Mouse (Mus musculus) neural tube, embryonic 13.5 days (tissue): ENCODE results near the gene Mab21l1. TPM values are rescaled to one million over a fixed set of nuclear protein-coding genes. Genes with fewer than 3 reads are reported as not detected.

ENCODE experiments used
- ATAC-seq: fragments of 200-750 bp; cut with Nextera tagmentation; 2 replicates; pipeline ENCODE4 v1.8.0; 2017; ENCODE audit warnings: low read depth, mild to moderate bottlenecking, moderate TSS enrichment, moderate library complexity
- H3K27ac ChIP-seq: fragments of 300-500 bp; sonication (generic); replicated peaks from 2 replicates; pipeline ENCODE4 v1.5.1; 2015; ENCODE audit warnings: moderate library complexity, mild to moderate bottlenecking, inconsistent platforms
- H3K27me3 ChIP-seq: fragments of 300-500 bp; sonication (generic); 2 replicates; pipeline ENCODE4 v1.6.1; 2015; ENCODE audit warnings: mild to moderate bottlenecking, inconsistent platforms
- H3K36me3 ChIP-seq: fragments of 300-500 bp; sonication (generic); 2 replicates; pipeline ENCODE4 v1.6.1; 2015; ENCODE audit warnings: mild to moderate bottlenecking, inconsistent platforms
- H3K4me1 ChIP-seq: fragments of 300-500 bp; sonication (generic); replicated peaks from 2 replicates; pipeline ENCODE4 v1.6.1; 2015; ENCODE audit warnings: inconsistent platforms
- H3K4me2 ChIP-seq: fragments of 300-500 bp; sonication (generic); 2 replicates; pipeline ENCODE4 v1.6.1; 2015; ENCODE audit warnings: inconsistent platforms, mild to moderate bottlenecking, moderate library complexity
- H3K4me3 ChIP-seq: fragments of 300-500 bp; sonication (generic); 2 replicates; pipeline ENCODE4 v1.5.1; 2015; ENCODE audit warnings: mild to moderate bottlenecking, inconsistent platforms
- H3K9ac ChIP-seq: fragments of 300-500 bp; sonication (generic); 2 replicates; pipeline ENCODE4 v1.6.1; 2015; ENCODE audit warnings: moderate library complexity, mild to moderate bottlenecking, inconsistent platforms
- H3K9me3 ChIP-seq: fragments of 300-500 bp; sonication (generic); 2 replicates; pipeline ENCODE4 v1.6.1; 2016; ENCODE audit warnings: inconsistent platforms
- WGBS: fragments of 180-500 bp; shearing (Covaris S2); methylation state at CpG from one replicate; pipeline ENCODE4 v1.1.7; 2015; 5-methylcytosine and 5-hydroxymethylcytosine counted together
- polyA plus RNA-seq: library from polyadenylated mRNA; unstranded; fragments of >200 nt; fragmentation: Nextera tagmentation; extraction: Ambion mirVana; gene quantifications from 2 replicates; pipeline ENCODE4 v1.2.1, GENCODE M21; 2015

The Mab21l1 gene
- polyA plus RNA-seq = 80.7 and 96.6 TPM in 2 replicates

DNA sequence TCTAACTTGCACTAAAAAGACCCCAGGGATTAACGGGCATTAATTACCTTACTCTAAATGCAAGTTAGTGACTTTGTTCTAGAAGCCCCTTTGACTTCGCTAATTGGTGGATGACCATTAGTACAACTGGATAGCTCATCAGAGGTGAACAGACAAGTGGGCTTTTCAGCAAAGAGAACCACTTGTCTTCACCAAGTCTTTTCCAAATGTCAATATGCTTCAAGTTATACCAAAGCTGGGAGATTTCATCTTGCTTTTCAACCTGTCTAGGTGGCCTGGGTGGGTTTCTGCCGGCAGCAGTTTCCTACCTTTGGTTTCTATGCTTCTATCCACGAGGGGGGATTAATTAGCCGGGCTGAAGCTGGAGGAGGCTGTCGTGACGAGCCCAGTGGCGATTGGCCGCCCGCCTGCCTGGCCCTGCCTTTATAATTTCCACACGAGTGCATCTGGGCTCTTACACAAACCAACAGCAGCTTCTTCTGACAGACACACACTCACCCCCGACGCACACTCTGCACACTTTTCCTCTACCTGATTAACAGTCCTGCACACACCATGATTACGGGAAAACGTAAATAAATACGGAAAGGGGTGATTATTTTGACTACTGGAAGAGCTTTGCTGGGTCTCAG is at the start of gene Mab21l1:
Gene Mab21l1, plus strand, starts transcription at position 455 of the 632 bp plus-strand sequence.
- Histone ChIP-seq H3K36me3 (no peaks in the 10 kb centered on the region), H3K4me1 (peaks cover 61% of the 10 kb centered on the region), H3K27ac (peak within 1 kb of the TSS; percentile 98), H3K9me3 (no peaks in the 10 kb centered on the region), H3K27me3 (peaks cover 54% of the 10 kb centered on the region), H3K9ac (peak within 1 kb of the TSS; percentile 94), H3K4me2 (peak within 1 kb of the TSS; percentile 68), H3K4me3 (peak within 1 kb of the TSS; percentile 57)
- 4% methylated on average over 16 of the region's 16 CpGs for WGBS
- ATAC-seq = peak; percentile 57

DNA sequence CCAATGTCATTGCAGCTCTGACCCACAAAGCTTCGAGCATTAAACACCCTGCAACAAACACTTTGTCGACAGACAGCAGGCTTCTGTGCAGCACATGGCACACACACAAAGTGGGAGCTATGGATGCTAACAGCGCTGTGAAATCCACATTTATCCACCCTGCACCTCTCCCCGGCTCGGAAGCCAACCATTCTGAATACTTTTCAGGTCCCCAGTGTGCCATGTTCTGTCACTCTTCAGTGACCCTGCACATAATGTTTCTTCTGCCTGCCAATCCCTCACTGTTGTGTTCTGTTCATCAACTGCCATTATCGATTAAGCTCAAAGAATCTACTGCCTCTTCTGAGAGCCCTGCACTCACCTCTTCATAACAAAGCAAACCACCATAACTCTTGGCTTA is 48.6 kb upstream of the Mab21l1 start:
- no peaks in the 10 kb centered on the region for H3K9me3 ChIP-seq
- no peaks in the 10 kb centered on the region for H3K27me3 ChIP-seq
- H3K27ac ChIP-seq = 0 out of 2 replicates have a peak overlapping the region, but pooled peaks have one; percentile 0
- peaks cover 9% of the 10 kb centered on the region; the same call in 1 of the 2 replicates for H3K4me1 ChIP-seq
- ATAC-seq = 0 out of 2 replicates have a peak, but pooled peaks have one; percentile 27
- no peak overlapping the region for H3K4me3 ChIP-seq
- WGBS = 44% methylated on average over 6 of the region's 6 CpGs
- H3K36me3 ChIP-seq = no peaks in the 10 kb centered on the region
- no peak overlapping the region for H3K9ac ChIP-seq
- H3K4me2 ChIP-seq = no peak overlapping the region

DNA sequence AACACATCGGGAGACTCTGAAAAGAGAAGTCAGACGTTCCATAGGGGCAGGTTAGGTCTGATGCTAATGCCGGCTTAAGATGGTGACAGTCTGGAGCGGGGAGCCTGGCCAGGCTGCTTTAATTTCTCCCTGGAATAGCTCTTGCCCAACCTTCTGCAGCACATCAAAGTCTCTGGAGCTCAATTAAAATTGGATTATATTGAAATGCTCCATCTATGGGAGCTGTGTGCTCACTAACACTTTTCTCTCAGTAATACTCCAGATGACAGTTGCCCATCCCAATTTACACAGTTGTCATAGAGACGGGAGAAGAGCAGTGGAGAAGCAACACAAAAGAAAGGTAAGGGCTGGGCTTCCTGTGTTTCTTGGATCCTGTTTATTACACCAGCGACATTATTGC is 40.9 kb upstream of the Mab21l1 start:
- Histone ChIP-seq H3K4me3 (no peak overlapping the region), H3K9ac (no peak overlapping the region), H3K36me3 (no peaks in the 10 kb centered on the region), H3K27me3 (no peaks in the 10 kb centered on the region), H3K4me2 (peak overlapping the region; percentile 3; the same call in 1 of the 2 replicates), H3K9me3 (no peaks in the 10 kb centered on the region), H3K4me1 (peaks cover 20% of the 10 kb centered on the region), H3K27ac (peak overlapping the region; percentile 79)
- WGBS = 32% methylated on average over 6 of the region's 6 CpGs
- ATAC-seq = peak; percentile 42; the same call in 1 of the 2 replicates

DNA sequence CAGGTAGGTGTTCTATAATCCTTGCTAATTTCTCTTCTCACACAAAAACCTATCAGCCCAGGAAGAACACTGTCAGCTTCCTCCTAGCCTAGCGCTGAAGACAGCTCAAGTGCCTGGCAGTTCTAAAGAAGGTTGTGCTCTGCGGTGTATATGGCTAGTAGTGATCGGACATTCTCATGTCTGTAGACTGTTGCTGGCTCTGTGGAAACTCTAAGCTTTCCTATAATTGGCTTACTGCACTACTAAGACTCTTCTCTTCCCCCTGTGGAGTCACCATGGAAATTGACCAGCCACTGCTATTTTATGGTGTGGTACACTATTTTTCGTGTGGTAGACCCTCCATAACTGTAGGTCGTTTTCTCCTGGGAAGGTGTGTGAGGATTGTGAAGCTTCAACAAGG is 40.1 kb upstream of the Mab21l1 start:
- Histone ChIP-seq H3K4me2 (no peak overlapping the region), H3K4me3 (no peak overlapping the region), H3K4me1 (peaks cover 20% of the 10 kb centered on the region), H3K27ac (peak overlapping the region; percentile 79), H3K9me3 (no peaks in the 10 kb centered on the region), H3K9ac (no peak overlapping the region), H3K36me3 (no peaks in the 10 kb centered on the region), H3K27me3 (no peaks in the 10 kb centered on the region)
- ATAC-seq = no peak
- WGBS = 85% methylated on average over 5 of the region's 5 CpGs

DNA sequence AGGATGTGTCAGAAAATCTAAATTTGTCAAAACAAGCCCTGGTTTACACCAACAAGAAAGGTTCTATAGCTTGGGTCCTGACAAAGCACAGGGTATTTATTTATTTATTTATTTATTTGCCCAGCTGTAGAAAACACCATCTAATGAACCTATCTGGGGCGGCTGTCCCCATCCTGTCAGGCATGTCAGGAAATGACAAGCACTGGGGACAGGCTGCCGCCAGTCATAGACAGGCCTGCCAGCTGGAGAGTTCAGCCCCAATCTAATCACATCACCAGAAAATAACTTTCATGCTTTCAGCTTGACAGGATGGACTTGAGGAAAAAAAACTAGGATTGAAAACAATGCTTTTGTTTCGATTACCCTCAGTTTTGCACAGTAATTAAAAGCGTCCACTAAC is 39.7 kb upstream of the Mab21l1 start:
- H3K9ac ChIP-seq = no peak overlapping the region
- H3K4me1 ChIP-seq = peaks cover 20% of the 10 kb centered on the region
- 72% methylated on average over 4 of the region's 4 CpGs for WGBS
- H3K36me3 ChIP-seq = no peaks in the 10 kb centered on the region
- ATAC-seq = no peak
- H3K9me3 ChIP-seq = no peaks in the 10 kb centered on the region
- H3K27ac ChIP-seq = peak overlapping the region; percentile 79; the same call in 1 of the 2 replicates
- no peaks in the 10 kb centered on the region for H3K27me3 ChIP-seq
- H3K4me3 ChIP-seq = no peak overlapping the region
- no peak overlapping the region for H3K4me2 ChIP-seq

DNA sequence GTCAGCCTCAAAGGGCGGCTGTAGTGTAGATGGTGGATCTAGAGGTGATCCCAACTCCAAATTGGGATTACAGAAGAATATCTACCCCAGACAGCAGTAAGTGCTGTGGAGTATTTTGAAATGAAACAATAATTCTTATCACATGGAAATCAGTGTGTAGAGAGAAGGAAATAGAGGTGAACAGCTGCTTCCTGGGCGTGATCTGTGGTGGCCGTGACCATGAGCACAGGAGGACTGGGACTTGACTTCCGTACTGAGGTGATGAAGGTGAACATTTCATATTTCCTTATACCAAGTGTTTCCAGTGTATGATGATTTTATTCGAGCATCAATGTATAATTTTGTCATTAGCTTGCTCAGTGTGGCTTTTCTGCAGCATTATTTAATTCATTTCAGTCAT is 38.4 kb upstream of the Mab21l1 start:
- Histone ChIP-seq H3K4me3 (no peak overlapping the region), H3K27ac (no peak overlapping the region), H3K27me3 (no peaks in the 10 kb centered on the region), H3K4me1 (peaks cover 20% of the 10 kb centered on the region), H3K9ac (no peak overlapping the region), H3K9me3 (no peaks in the 10 kb centered on the region), H3K4me2 (no peak overlapping the region), H3K36me3 (no peaks in the 10 kb centered on the region)
- ATAC-seq = no peak
- 84% methylated on average over 5 of the region's 5 CpGs for WGBS

DNA sequence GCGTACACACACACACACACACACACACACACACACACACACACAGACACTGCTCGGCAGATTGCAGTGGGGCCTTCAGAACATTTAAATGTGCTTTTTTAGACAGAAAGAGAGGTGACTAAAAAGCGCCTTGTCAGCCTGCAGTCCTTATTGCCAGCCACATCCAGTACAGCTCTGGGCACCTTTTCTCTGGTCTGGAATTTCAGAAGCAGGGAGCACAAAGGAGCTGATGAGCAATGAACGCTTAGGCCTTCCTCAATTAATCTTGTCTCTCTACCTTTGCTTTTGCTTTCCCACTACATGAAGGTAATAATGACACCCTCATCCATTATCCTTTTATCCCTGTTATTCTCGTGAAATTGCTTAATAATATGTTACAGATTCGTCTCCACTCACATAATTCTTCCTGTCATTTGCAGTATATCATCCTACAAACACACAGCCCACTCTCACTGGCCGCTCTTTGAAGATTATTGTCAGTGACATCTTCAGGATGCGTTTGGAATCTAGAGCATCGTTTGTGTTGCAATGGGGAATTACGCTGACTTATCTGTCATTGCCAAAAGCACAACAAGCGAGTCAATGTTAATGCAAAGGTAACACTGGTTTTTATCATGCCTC is 31.8 kb upstream of the Mab21l1 start:
- 40% methylated on average over 11 of the region's 11 CpGs for WGBS
- H3K9ac ChIP-seq = no peak overlapping the region
- no peaks in the 10 kb centered on the region for H3K36me3 ChIP-seq
- no peak overlapping the region for H3K4me2 ChIP-seq
- peak overlapping the region; percentile 87 for H3K27ac ChIP-seq
- no peaks in the 10 kb centered on the region for H3K27me3 ChIP-seq
- H3K4me1 ChIP-seq = peaks cover 28% of the 10 kb centered on the region
- H3K9me3 ChIP-seq = no peaks in the 10 kb centered on the region
- no peak overlapping the region for H3K4me3 ChIP-seq
- ATAC-seq = peak; percentile 33; the same call in 1 of the 2 replicates

DNA sequence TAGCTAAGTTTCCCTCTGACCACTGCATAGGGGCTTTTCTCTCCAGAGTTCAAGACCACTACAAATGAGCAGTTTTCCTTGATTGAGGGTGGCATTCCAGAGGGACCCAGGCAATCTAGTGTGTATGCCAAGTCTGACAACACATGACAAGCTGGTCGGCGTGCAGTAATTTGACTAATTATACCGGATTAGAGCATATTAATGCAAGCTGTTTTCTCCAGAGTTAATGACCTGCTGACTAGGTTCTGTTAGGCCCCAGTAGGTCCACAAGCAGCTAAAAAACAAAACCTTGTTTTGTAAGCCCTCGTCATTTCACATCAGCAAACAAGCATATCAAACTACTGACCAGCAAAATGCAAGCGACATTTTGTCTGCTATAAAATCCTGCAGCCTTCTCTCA is 30.9 kb upstream of the Mab21l1 start:
- no peaks in the 10 kb centered on the region for H3K27me3 ChIP-seq
- peak overlapping the region; percentile 12; the same call in 1 of the 2 replicates for H3K9ac ChIP-seq
- H3K4me2 ChIP-seq = no peak overlapping the region
- peaks cover 37% of the 10 kb centered on the region for H3K4me1 ChIP-seq
- H3K4me3 ChIP-seq = no peak overlapping the region
- WGBS = 36% methylated on average over 5 of the region's 5 CpGs
- no peak for ATAC-seq
- H3K27ac ChIP-seq = peak overlapping the region; percentile 87
- no peaks in the 10 kb centered on the region for H3K9me3 ChIP-seq
- H3K36me3 ChIP-seq = no peaks in the 10 kb centered on the region

DNA sequence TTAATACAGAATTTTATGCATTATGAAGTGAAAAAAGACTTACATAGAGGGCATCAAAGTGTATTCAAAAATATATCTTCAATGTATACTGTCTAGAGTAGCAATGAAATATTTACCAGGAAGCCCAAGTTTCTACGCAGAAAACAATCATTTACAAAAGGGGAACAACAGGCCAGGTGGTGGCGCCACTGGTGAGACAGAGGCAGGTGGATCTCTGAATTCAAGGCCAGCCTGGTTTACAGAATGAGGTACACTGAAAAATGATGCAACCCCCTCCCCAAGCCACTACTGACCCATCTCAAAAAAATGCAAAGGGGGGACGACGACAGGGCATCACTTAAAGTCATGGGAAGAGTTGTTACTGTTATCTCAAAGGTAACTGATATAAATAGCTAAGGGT is 29.8 kb upstream of the Mab21l1 start:
- H3K4me2 ChIP-seq = no peak overlapping the region
- H3K27me3 ChIP-seq = no peaks in the 10 kb centered on the region
- 0 out of 2 replicates have a peak overlapping the region, but pooled peaks have one; percentile 54 for H3K27ac ChIP-seq
- no peak overlapping the region for H3K9ac ChIP-seq
- no peaks in the 10 kb centered on the region for H3K36me3 ChIP-seq
- 86% methylated on average over 4 of the region's 4 CpGs for WGBS
- H3K4me3 ChIP-seq = no peak overlapping the region
- H3K4me1 ChIP-seq = peaks cover 47% of the 10 kb centered on the region
- no peaks in the 10 kb centered on the region for H3K9me3 ChIP-seq
- ATAC-seq = no peak

DNA sequence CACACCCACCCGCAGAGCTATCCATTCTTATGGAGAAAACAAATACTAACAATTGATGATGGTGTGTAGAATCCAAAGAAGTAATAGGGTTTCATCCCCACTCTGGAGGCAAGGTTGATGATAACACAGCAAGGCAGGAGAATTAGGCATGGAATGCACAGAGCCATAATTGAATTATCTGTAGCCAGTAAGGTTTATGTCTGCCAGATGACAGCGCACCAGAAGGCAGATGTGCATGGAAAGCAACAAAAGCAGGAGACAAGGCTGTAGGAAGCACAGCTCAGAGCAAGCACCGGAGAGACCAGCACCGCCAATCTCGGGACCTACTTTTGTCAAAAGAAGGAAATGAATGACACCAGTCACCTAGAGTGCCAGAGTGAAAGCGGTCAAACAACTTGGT is 28.4 kb upstream of the Mab21l1 start:
- Histone ChIP-seq H3K27ac (no peak overlapping the region), H3K4me3 (no peak overlapping the region), H3K9me3 (no peaks in the 10 kb centered on the region), H3K27me3 (no peaks in the 10 kb centered on the region), H3K4me1 (peaks cover 47% of the 10 kb centered on the region), H3K36me3 (no peaks in the 10 kb centered on the region), H3K4me2 (no peak overlapping the region), H3K9ac (no peak overlapping the region)
- no peak for ATAC-seq
- 85% methylated on average over 6 of the region's 6 CpGs for WGBS

DNA sequence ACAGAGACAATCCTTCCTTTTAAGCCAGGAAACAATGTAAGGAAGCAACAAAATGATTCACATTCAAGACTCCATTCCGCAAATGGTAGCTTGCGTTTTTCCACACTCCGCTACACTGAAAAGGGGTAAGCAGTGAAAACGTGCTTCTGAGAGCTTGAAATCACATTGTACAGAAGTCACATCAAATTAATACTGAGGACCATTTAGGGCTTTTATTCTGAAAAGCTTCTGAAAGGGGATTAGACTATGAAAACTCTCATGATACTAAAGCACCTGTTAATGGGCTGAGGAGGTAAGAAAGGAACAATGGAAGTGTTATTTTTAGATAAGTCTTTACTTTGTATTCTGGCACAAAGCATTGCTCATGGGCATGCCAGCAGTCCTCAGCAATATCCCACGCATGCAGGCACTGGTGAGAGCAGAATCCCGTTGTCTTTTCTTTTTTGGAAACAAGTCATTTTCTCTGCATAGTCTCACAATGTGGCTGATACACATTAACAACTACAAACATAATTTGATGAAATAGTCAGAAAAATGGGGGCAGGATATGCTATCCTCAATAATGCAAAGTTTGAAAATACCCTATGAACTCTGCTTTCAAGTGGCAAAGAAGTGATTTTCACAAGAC is 27.2 kb upstream of the Mab21l1 start:
- WGBS = 54% methylated on average over 6 of the region's 6 CpGs
- H3K27ac ChIP-seq = no peak overlapping the region
- H3K9me3 ChIP-seq = no peaks in the 10 kb centered on the region
- no peak overlapping the region for H3K4me3 ChIP-seq
- H3K4me2 ChIP-seq = no peak overlapping the region
- H3K27me3 ChIP-seq = no peaks in the 10 kb centered on the region
- H3K9ac ChIP-seq = no peak overlapping the region
- H3K4me1 ChIP-seq = peaks cover 47% of the 10 kb centered on the region
- H3K36me3 ChIP-seq = no peaks in the 10 kb centered on the region
- ATAC-seq = no peak
